10 mouse cellular contexts compared by ENCODE assay signal in the genomic region with DNA sequence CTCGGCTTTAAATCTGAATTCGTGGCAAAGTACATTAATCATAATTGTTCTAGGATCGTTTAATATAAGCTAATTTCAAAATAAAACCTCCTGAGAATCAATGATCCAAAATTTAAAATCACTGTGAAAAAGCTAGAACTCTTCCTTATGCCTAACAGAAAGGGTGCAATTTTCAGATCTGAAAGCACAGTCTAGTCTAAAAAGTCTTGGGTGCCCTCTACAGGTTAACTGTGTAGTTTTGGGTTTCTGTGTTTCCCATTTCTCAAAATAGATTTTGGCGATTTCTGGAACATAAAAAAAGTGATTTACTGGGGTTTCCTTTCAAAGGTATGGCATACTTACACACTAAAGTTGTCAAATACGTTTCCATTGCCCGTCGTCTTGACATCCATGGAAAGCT.
DNase-seq lines count a peak whose midpoint lies in the region; ATAC-seq and TF ChIP-seq lines count a peak whose summit lies in the region.
"Had no signal": no experiment of that assay in that cellular context is flagged by ENCODE, and none has a peak within 500 bp of the region (broad histone marks: within the 10 kb centered on the region; RNA-seq: fewer than 3 reads in every experiment).

No protein-coding gene starts in this region.

- ATAC-seq in megakaryocyte progenitor cell, adult 5-6 weeks (replicated peaks; ENCODE audit: poor library complexity): peak; percentile 54; the same call in 1 of the 2 replicates

- DNase-seq in cerebellum, adult 9-10 months: peak; percentile 69
- DNase-seq in cerebellum, adult 11 months: no peak
- DNase-seq in left cerebral cortex, adult 2 months (ENCODE audit: extremely low spot score in 1 of 2, low spot score in 2 of 2): no peak
- no peak for DNase-seq in left cerebral cortex, adult 18-20 months (ENCODE audit: low spot score in 2 of 2)
- peak; percentile 13 for DNase-seq in Muller cell, postnatal 12 days (ENCODE audit: inconsistent ontology term)
- DNase-seq in thymus, postnatal 10 days (ENCODE audit: low spot score in 2 of 2): no peak
- DNase-seq in T-cell, adult 2 months (ENCODE audit: low spot score): no peak

- no peak overlapping the region; the same call in 1 of the 2 replicates for H3K27ac ChIP-seq in left cerebral cortex, adult 2 months
- H3K27ac ChIP-seq: embryonic facial prominence, embryonic 13.5 days; kidney, embryonic 15.5 days had no signal

- TF ChIP-seq CTCF in left cerebral cortex, adult 2 months (IDR thresholded peaks at IDR 0.05): peak; percentile 78

- H3K4me3 ChIP-seq in left cerebral cortex, adult 2 months: no peak overlapping the region
- H3K4me3 ChIP-seq: embryonic facial prominence, embryonic 13.5 days; kidney, embryonic 15.5 days had no signal

- intact Hi-C loops in left cerebral cortex, adult 2 months (cut with DNase I): loop anchor here (2.0 to 10.0 kb wide), 6 partner anchors 122 to 592 kb away; a partner anchor contains a TSS

Comparison
In these comparisons a context has a peak if more than half of its experiments do, and no peak if none do; other contexts are left out.
1. DNase-seq: peak in cerebellum, adult 9-10 months (single experiment) and Muller cell, postnatal 12 days (single experiment); none in cerebellum, adult 11 months (single experiment), left cerebral cortex, adult 2 months (0 of 2), left cerebral cortex, adult 18-20 months (0 of 2), thymus, postnatal 10 days (0 of 2) and T-cell, adult 2 months (single experiment).